Mouse (Mus musculus) testis, adult 2 months (tissue): Measurements from ENCODE around the gene Cd101.

ENCODE experiments used
- CTCF ChIP-seq: fragments of 200-500 bp; IDR thresholded peaks from 2 replicates; pipeline ENCODE4 v1.5.1; 2012; ENCODE audit warnings: low read depth, mild to moderate bottlenecking, inconsistent platforms, low read length, moderate library complexity; ENCODE audit not compliant: control insufficient read depth, insufficient read depth, insufficient replicate concordance
- POLR2A ChIP-seq: fragments of 200-500 bp; IDR thresholded peaks from 2 replicates; pipeline ENCODE4 v1.6.1; 2012; ENCODE audit warnings: low read depth, mild to moderate bottlenecking, inconsistent platforms, low read length, moderate library complexity; ENCODE audit not compliant: control insufficient read depth

- TF ChIP-seq CTCF (no peak), POLR2A (no peak)
These were observed 36.8 kb upstream of the Cd101 start for GRCm38 (mm10) chr3:101066175-101066574.
